Mouse (Mus musculus) testis, adult 2 months (tissue): ENCODE measurements at regions not wholly inside any gene's neighbourhood (a gene's known extent, or its start where the extent isn't known, plus 50 kb on each side); places are given as distances from the start of the nearest gene placed in this dataset.

Source experiments
- H3K27ac ChIP-seq: fragments of 200-500 bp; 2 replicates; pipeline ENCODE4 v1.5.1; 2012; ENCODE audit warnings: low read depth, low read length; ENCODE audit not compliant: control insufficient read depth, insufficient read depth
- H3K27me3 ChIP-seq: fragments of 200-500 bp; 2 replicates; pipeline ENCODE4 v1.6.1; 2012; ENCODE audit warnings: mild to moderate bottlenecking, low read length, moderate library complexity; ENCODE audit not compliant: control insufficient read depth, insufficient read depth
- H3K36me3 ChIP-seq: fragments of 200-500 bp; 2 replicates; pipeline ENCODE4 v1.6.1; 2012; ENCODE audit warnings: mild to moderate bottlenecking, low read length; ENCODE audit not compliant: control insufficient read depth, insufficient read depth
- H3K4me1 ChIP-seq: fragments of 200-500 bp; 2 replicates; pipeline ENCODE4 v1.6.1; 2012; ENCODE audit warnings: low read length; ENCODE audit not compliant: control insufficient read depth, insufficient read depth
- H3K4me3 ChIP-seq: fragments of 200-500 bp; 2 replicates; pipeline ENCODE4 v1.5.1; 2012; ENCODE audit warnings: low read depth, mild to moderate bottlenecking, low read length, moderate library complexity, mixed read lengths; ENCODE audit not compliant: control insufficient read depth
- CTCF ChIP-seq: fragments of 200-500 bp; IDR thresholded peaks from 2 replicates; pipeline ENCODE4 v1.5.1; 2012; ENCODE audit warnings: low read depth, mild to moderate bottlenecking, inconsistent platforms, low read length, moderate library complexity; ENCODE audit not compliant: control insufficient read depth, insufficient read depth, insufficient replicate concordance
- POLR2A ChIP-seq: fragments of 200-500 bp; IDR thresholded peaks from 2 replicates; pipeline ENCODE4 v1.6.1; 2012; ENCODE audit warnings: low read depth, mild to moderate bottlenecking, inconsistent platforms, low read length, moderate library complexity; ENCODE audit not compliant: control insufficient read depth

- no peaks in the 10 kb centered on the region for H3K27me3 ChIP-seq
- TF ChIP-seq POLR2A (no peak), CTCF (no peak)
- no peak overlapping the region for H3K4me3 ChIP-seq
- H3K36me3 ChIP-seq, result no peaks in the 10 kb centered on the region
- no peak overlapping the region for H3K27ac ChIP-seq
- H3K4me1 ChIP-seq, result no peaks in the 10 kb centered on the region
Observed at GRCm38 (mm10) chr4:12837097-12837426, 665.2 kb upstream of the Fam92a start.

DNA sequence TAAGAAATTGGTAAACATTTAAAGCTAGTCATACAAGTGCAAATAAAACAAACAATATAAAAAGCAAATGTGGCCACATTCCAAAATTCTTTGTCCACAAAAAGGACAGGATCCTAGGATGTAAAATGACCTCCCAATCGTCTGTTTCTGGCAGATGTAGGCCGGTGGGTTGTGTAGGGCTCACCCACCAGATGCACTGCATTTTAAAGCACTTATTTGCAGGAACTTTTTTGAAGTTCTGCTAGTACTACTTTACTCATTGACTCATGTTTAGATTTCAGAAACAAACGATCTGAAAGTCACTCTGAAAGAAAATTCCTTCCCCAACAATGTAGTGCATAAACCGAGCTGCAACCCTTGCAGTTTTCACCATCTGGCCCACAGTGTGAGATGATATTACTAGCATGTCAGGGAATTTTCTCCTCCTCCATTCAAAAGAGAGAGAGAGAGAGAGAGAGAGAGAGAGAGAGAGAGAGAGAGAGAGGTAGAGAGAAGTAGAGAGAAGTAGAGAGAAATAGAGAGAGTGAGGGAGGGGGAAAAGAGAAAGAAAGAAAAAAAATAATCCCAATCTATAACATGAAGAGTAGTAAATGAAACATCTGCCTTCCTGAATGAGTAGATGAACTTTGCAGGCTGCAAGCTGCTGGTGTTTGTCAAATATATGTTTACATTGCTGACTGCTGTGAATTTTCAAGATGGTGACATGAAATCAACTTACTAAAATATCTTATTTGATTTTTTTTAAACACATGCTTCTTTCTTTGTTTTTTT lies 664.7 kb upstream of the Fam92a start:
- no peaks in the 10 kb centered on the region for H3K36me3 ChIP-seq
- no peaks in the 10 kb centered on the region for H3K4me1 ChIP-seq
- no peaks in the 10 kb centered on the region for H3K27me3 ChIP-seq
- H3K27ac ChIP-seq, result no peak overlapping the region
- no peak for TF ChIP-seq POLR2A
- no peak for TF ChIP-seq CTCF
- H3K4me3 ChIP-seq, result no peak overlapping the region

GRCm38 (mm10) chr4:12826419-12826818 lies 654.6 kb upstream of the Fam92a start:
- TF ChIP-seq CTCF (no peak), POLR2A (no peak)
- no peaks in the 10 kb centered on the region for H3K4me1 ChIP-seq
- H3K27me3 ChIP-seq, result no peaks in the 10 kb centered on the region
- H3K27ac ChIP-seq, result no peak overlapping the region
- H3K4me3 ChIP-seq, result no peak overlapping the region
- H3K36me3 ChIP-seq, result no peaks in the 10 kb centered on the region

GRCm38 (mm10) chr4:12814251-12814650 lies 642.4 kb upstream of the Fam92a start:
- Histone ChIP-seq H3K4me3 (no peak overlapping the region), H3K4me1 (no peaks in the 10 kb centered on the region), H3K27me3 (no peaks in the 10 kb centered on the region), H3K27ac (no peak overlapping the region), H3K36me3 (no peaks in the 10 kb centered on the region)
- TF ChIP-seq CTCF (no peak), POLR2A (no peak)

- Histone ChIP-seq H3K27me3 (no peaks in the 10 kb centered on the region), H3K27ac (no peak overlapping the region), H3K4me3 (no peak overlapping the region), H3K4me1 (no peaks in the 10 kb centered on the region), H3K36me3 (no peaks in the 10 kb centered on the region)
- TF ChIP-seq POLR2A, result no peak
- no peak for TF ChIP-seq CTCF
Observed at GRCm38 (mm10) chr4:12801186-12801585, 629.4 kb upstream of the Fam92a start.

DNA sequence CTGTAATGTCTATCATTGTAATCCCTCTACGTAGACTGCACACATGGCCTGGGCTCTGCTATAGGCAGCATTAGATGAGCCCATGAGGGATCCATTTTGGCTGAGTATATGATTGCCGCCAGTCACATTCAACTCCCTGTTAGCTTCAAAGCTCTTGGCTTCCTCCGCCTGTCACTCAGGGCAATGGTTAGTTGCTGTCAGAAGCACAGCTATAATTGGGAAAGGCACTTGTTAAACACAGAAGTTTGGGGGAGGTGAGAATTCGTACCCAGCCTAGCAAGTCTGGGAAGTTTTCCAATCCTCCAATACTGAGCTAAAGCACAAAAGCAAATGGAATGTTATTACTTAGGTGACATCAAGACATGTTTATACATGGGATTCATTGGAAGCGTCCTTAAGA lies 627.7 kb upstream of the Fam92a start:
- TF ChIP-seq POLR2A (no peak), CTCF (no peak)
- H3K27ac ChIP-seq, result no peak overlapping the region
- H3K4me1 ChIP-seq, result no peaks in the 10 kb centered on the region
- no peaks in the 10 kb centered on the region for H3K27me3 ChIP-seq
- H3K36me3 ChIP-seq, result no peaks in the 10 kb centered on the region
- H3K4me3 ChIP-seq, result no peak overlapping the region

DNA sequence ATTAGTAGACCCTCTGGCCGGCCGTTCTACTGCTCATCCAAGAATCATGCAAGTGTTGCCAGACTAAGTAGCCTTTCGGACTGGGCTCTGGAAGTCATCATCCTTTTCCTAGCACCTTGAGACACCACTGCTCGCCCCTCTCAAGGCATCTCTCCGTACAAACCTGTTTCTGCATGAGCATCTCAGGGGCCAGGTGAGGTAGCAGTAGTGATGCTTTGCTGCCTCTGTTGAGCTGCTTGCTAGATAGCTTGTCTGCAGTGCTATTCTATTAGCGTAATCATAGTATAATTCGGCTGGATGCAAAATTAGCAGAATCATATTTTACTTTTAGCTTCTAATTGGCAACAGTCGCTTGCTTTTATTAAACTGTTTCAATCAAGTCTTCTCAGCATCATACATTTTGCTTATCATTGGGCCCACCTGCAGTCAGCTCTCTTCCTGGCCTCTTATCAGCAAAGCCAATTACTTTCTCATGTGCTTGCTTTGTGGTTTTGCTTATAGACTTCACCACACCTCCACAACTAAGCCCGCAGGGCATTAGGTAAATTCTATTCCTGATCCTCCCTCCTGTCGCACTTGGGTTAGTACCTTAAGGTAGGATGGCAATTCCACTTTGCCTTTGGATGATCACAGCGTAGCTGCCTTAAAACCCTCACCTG lies 621.1 kb upstream of the Fam92a start:
- no peak for TF ChIP-seq CTCF
- no peak for TF ChIP-seq POLR2A
- no peak overlapping the region for H3K4me3 ChIP-seq
- no peaks in the 10 kb centered on the region for H3K27me3 ChIP-seq
- H3K4me1 ChIP-seq, result no peaks in the 10 kb centered on the region
- H3K27ac ChIP-seq, result no peak overlapping the region
- H3K36me3 ChIP-seq, result no peaks in the 10 kb centered on the region
